Mouse (Mus musculus) heart, embryonic 10.5 days (tissue): ENCODE measurements around the gene Magoh. TPM values are rescaled to one million over a fixed set of nuclear protein-coding genes. Genes with fewer than 3 reads are reported as not detected.

Experiments
- DNase-seq: peaks from one replicate; pipeline ENCODE4 v3.0.0-alpha.2; 2017; ENCODE audit warnings: low spot score
- H3K27ac ChIP-seq: fragments of 300-500 bp; sonication (generic); 2 replicates; pipeline ENCODE4 v1.5.1; 2016; ENCODE audit warnings: mild to moderate bottlenecking
- H3K27me3 ChIP-seq: fragments of 300-500 bp; sonication (generic); 2 replicates; pipeline ENCODE4 v1.6.1; 2016; ENCODE audit warnings: mild to moderate bottlenecking; ENCODE audit not compliant: poor library complexity, insufficient read depth, severe bottlenecking
- H3K36me3 ChIP-seq: fragments of 300-500 bp; sonication (generic); 2 replicates; pipeline ENCODE4 v1.6.1; 2016; ENCODE audit warnings: mild to moderate bottlenecking, moderate library complexity
- H3K4me1 ChIP-seq: fragments of 300-500 bp; sonication (generic); 2 replicates; pipeline ENCODE4 v1.6.1; 2016; ENCODE audit warnings: mild to moderate bottlenecking
- H3K4me3 ChIP-seq: fragments of 300-500 bp; sonication (generic); 2 replicates; pipeline ENCODE4 v1.5.1; 2016; ENCODE audit warnings: mild to moderate bottlenecking, moderate library complexity
- H3K9me3 ChIP-seq: fragments of 300-500 bp; sonication (generic); 2 replicates; pipeline ENCODE4 v1.6.1; 2016; ENCODE audit warnings: mild to moderate bottlenecking, moderate library complexity
- WGBS: fragments of 180-500 bp; shearing (Covaris S2); methylation state at CpG from one replicate; pipeline ENCODE4 v1.1.7; 2016; 5-methylcytosine and 5-hydroxymethylcytosine counted together
- polyA plus RNA-seq: library from polyadenylated mRNA; unstranded; fragments of >200 nt; fragmentation: Nextera tagmentation; extraction: Ambion mirVana; gene quantifications from 2 replicates; pipeline ENCODE4 v1.2.1, GENCODE M21; 2016

The Magoh gene
- polyA plus RNA-seq, 1 experiment from 2014 or later, result 160 TPM

DNA sequence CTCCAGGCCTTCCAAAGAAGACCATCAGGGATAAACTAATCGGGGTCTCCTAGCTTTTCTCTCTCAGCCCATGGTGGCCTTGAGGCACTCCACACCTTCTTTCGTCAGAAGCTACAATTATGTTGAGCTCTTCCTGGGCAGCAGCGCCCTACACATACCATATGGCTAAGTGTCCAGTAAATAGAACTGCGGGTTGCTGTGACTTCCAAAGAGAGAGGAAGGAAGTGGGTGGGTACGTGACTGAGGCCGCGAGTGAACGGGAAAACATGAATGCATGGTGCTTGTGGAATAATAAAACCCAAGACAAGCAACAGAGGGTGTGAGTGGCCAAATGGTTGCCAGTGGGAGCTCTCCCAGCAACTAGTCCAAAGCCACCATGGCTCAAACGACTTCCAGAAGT is 29.9 kb upstream of the Magoh start:
- Histone ChIP-seq H3K36me3 (no peaks in the 10 kb centered on the region), H3K27ac (no peak overlapping the region), H3K9me3 (no peaks in the 10 kb centered on the region), H3K27me3 (peaks cover 70% of the 10 kb centered on the region), H3K4me1 (peaks cover 17% of the 10 kb centered on the region; the same call in 1 of the 2 replicates), H3K4me3 (no peak overlapping the region)
- 65% methylated on average over 9 of the region's 9 CpGs for WGBS
- DNase-seq, result no peak

DNA sequence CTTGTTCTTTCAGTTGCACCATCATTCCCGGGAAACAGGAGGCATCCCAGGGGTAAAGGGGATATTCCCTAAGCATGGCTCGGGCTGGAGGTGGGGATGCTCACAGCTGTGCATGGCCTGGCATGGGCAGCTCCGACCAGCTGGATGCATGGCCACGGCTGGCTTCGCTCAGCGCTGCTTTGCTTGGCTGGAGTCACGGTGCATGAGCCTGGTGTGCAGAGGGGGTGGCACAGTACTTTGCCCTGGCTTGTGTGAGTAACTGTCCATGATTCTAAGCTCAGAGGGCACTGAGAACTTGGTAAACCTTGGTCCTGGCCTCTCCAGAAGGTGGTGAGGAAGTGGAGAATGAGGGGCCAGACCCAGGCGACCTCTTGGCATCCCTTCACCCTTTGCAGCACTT is 29.5 kb upstream of the Magoh start:
- no peak overlapping the region for H3K27ac ChIP-seq
- no peak overlapping the region for H3K4me3 ChIP-seq
- H3K27me3 ChIP-seq, result peaks cover 71% of the 10 kb centered on the region
- peaks cover 17% of the 10 kb centered on the region; the same call in 1 of the 2 replicates for H3K4me1 ChIP-seq
- no peaks in the 10 kb centered on the region for H3K9me3 ChIP-seq
- no peak for DNase-seq
- 85% methylated on average over 8 of the region's 8 CpGs for WGBS
- no peaks in the 10 kb centered on the region for H3K36me3 ChIP-seq

GRCm38 (mm10) chr4:107853333-107853732 is 26.2 kb upstream of the Magoh start:
- H3K9me3 ChIP-seq, result no peaks in the 10 kb centered on the region
- peaks cover 42% of the 10 kb centered on the region; the same call in 1 of the 2 replicates for H3K27me3 ChIP-seq
- H3K27ac ChIP-seq, result no peak overlapping the region
- WGBS, result 87% methylated on average over 8 of the region's 8 CpGs
- H3K4me1 ChIP-seq, result 0 out of 2 replicates have a peak, but pooled peaks cover 4% of the 10 kb centered on the region
- H3K4me3 ChIP-seq, result no peak overlapping the region
- DNase-seq, result no peak
- H3K36me3 ChIP-seq, result no peaks in the 10 kb centered on the region

DNA sequence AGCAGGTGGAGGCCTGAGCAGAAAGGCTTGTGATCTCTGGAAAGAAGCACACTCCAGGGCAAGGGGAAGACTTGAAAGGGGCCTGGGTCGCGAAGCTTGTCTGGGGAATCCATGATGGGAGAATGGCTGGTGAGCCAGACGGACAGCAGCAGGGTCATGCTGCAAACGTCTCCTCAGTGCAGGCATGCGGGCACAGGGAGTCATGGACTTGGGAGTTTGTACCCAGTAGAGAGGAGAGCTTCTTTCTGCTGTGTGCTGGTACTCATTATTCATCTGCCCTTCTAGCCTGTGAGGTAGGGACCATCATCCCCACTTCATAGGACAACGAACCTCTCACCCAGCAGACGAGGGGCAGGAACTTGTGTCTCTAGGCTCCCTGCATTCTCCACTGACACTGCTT is 25.7 kb upstream of the Magoh start:
- no peaks in the 10 kb centered on the region for H3K9me3 ChIP-seq
- H3K4me1 ChIP-seq, result 0 out of 2 replicates have a peak, but pooled peaks cover 4% of the 10 kb centered on the region
- 80% methylated on average over 7 of the region's 7 CpGs for WGBS
- no peaks in the 10 kb centered on the region for H3K36me3 ChIP-seq
- no peak overlapping the region for H3K27ac ChIP-seq
- H3K27me3 ChIP-seq, result peaks cover 38% of the 10 kb centered on the region; the same call in 1 of the 2 replicates
- H3K4me3 ChIP-seq, result no peak overlapping the region
- DNase-seq, result no peak

- H3K9me3 ChIP-seq, result no peaks in the 10 kb centered on the region
- H3K27ac ChIP-seq, result no peak overlapping the region
- H3K36me3 ChIP-seq, result no peaks in the 10 kb centered on the region
- DNase-seq, result no peak
- H3K4me1 ChIP-seq, result no peaks in the 10 kb centered on the region
- H3K27me3 ChIP-seq, result peaks cover 23% of the 10 kb centered on the region; the same call in 1 of the 2 replicates
- WGBS, result 68% methylated on average over 11 of the region's 11 CpGs
- H3K4me3 ChIP-seq, result no peak overlapping the region
These were observed 22.4 kb upstream of the Magoh start for GRCm38 (mm10) chr4:107856958-107857686.

- H3K27me3 ChIP-seq, result peaks cover 13% of the 10 kb centered on the region; the same call in 1 of the 2 replicates
- no peaks in the 10 kb centered on the region for H3K4me1 ChIP-seq
- no peak for DNase-seq
- 81% methylated on average over 7 of the region's 7 CpGs for WGBS
- H3K36me3 ChIP-seq, result no peaks in the 10 kb centered on the region
- no peak overlapping the region for H3K4me3 ChIP-seq
- H3K9me3 ChIP-seq, result no peaks in the 10 kb centered on the region
- no peak overlapping the region for H3K27ac ChIP-seq
These were observed 20.6 kb upstream of the Magoh start for GRCm38 (mm10) chr4:107858995-107859394.

- no peak overlapping the region for H3K4me3 ChIP-seq
- no peaks in the 10 kb centered on the region for H3K4me1 ChIP-seq
- DNase-seq, result no peak
- H3K9me3 ChIP-seq, result no peaks in the 10 kb centered on the region
- H3K36me3 ChIP-seq, result no peaks in the 10 kb centered on the region
- 77% methylated on average over 4 of the region's 4 CpGs for WGBS
- H3K27ac ChIP-seq, result no peak overlapping the region
- no peaks in the 10 kb centered on the region; the same call in 1 of the 2 replicates for H3K27me3 ChIP-seq
These were observed 14.7 kb upstream of the Magoh start for GRCm38 (mm10) chr4:107864866-107865265.

GRCm38 (mm10) chr4:107881631-107882030 is 2.1 kb downstream of the Magoh start:
- no peak for DNase-seq
- 88% methylated on average over 1 of the region's 1 CpGs for WGBS
- peaks cover 52% of the 10 kb centered on the region for H3K36me3 ChIP-seq

DNA sequence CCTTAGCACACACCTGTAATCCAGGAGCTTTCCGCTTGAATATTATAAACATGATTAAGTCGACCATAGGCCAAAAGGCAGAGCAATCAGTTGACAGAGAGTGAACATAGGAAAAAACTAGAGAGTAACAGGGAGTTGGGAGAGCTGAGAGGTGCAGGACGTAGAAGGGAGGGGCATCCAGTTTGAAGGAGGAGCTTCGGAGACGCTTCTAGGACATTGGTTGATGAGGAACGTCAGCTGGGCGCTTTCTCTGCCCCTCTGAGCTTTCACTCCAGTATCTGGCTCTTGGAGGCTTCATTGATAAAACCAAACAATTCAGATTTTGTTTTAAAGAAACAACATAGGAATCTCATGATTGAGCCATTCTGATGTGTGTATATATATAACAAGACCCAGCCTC is 6.8 kb downstream of the Magoh start:
- WGBS, result 79% methylated on average over 7 of the region's 7 CpGs
- no peak overlapping the region for H3K27ac ChIP-seq
- H3K27me3 ChIP-seq, result no peaks in the 10 kb centered on the region
- H3K4me1 ChIP-seq, result peaks cover 18% of the 10 kb centered on the region
- DNase-seq, result no peak
- H3K4me3 ChIP-seq, result no peak overlapping the region
- H3K9me3 ChIP-seq, result no peaks in the 10 kb centered on the region
- H3K36me3 ChIP-seq, result peaks cover 64% of the 10 kb centered on the region

More at GRCm38 (mm10) chr4:107881631-107882030, 2.1 kb downstream of the Magoh start:
- H3K4me1 ChIP-seq, result peaks cover 10% of the 10 kb centered on the region
- H3K27me3 ChIP-seq, result no peaks in the 10 kb centered on the region
- no peaks in the 10 kb centered on the region for H3K9me3 ChIP-seq
- H3K27ac ChIP-seq, result no peak overlapping the region
- H3K4me3 ChIP-seq, result no peak overlapping the region

DNA sequence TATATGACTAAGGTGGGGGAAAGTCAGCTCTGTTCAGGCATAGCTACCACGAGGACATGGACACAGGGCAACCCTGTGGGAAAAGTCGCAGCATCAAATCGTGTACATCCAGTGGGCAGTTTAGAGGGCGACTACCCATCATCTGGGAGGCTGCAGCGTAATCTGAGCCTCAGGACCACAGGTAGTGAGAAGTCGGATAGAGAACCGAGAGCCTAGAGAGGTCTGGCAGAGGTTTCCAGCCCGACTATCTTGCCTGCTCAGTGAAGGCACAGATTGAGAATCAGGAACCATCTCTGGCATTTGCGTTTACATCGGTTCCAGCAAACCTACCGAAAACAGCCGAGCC is 9.8 kb downstream of the Magoh start:
- H3K27me3 ChIP-seq, result no peaks in the 10 kb centered on the region
- peaks cover 18% of the 10 kb centered on the region for H3K4me1 ChIP-seq
- peak overlapping the region; percentile 90 for H3K27ac ChIP-seq
- H3K4me3 ChIP-seq, result peak overlapping the region; percentile 69
- no peaks in the 10 kb centered on the region for H3K9me3 ChIP-seq
- peaks cover 63% of the 10 kb centered on the region for H3K36me3 ChIP-seq
- WGBS, result under 1% methylated on average over 12 of the region's 12 CpGs
- DNase-seq, result peak; percentile 81

GRCm38 (mm10) chr4:107889731-107890432 is 10.3 kb downstream of the Magoh start, which contains the start of gene 0610037L13Rik:
TSS of gene 0610037L13Rik (plus strand) at chr4:107889813.
- under 1% methylated on average over 48 of the region's 48 CpGs for WGBS
- H3K9me3 ChIP-seq, result no peaks in the 10 kb centered on the region
- peak within 1 kb of the TSS; percentile 69 for H3K4me3 ChIP-seq
- no peaks in the 10 kb centered on the region for H3K27me3 ChIP-seq
- H3K4me1 ChIP-seq, result peaks cover 18% of the 10 kb centered on the region
- DNase-seq, result peak; percentile 99
- H3K36me3 ChIP-seq, result peaks cover 63% of the 10 kb centered on the region
- H3K27ac ChIP-seq, result peak within 1 kb of the TSS; percentile 90

DNA sequence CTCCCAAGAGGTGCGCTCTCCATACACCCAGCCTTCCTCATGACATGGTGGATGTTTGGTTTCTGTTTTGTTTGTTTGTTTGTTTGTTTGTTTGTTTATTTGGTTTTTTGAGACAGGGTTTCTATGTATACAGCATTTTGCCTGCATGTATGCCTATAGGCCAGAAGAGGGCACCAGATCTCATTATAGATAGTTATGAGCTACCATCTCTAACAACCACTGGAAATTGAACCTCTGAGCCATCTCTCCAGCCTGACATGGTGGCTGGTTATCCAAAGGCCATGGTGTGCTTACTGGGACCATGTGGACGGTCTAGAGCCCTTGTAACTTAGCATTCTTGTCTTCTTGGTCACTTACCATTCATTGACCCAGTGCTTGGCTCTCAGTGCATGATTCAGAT is 13.1 kb downstream of the Magoh start:
- no peak for DNase-seq
- Histone ChIP-seq H3K4me3 (no peak overlapping the region), H3K9me3 (no peaks in the 10 kb centered on the region), H3K36me3 (peaks cover 58% of the 10 kb centered on the region), H3K4me1 (peaks cover 18% of the 10 kb centered on the region), H3K27ac (no peak overlapping the region), H3K27me3 (no peaks in the 10 kb centered on the region)
- WGBS, result 79% methylated on average over 2 of the region's 2 CpGs

GRCm38 (mm10) chr4:107899211-107899927 is 19.8 kb downstream of the Magoh start:
- Histone ChIP-seq H3K36me3 (peaks cover 56% of the 10 kb centered on the region), H3K27me3 (no peaks in the 10 kb centered on the region)
- 82% methylated on average over 5 of the region's 5 CpGs for WGBS

More at GRCm38 (mm10) chr4:107899211-107899927, 19.8 kb downstream of the Magoh start:
- DNase-seq, result no peak
- Histone ChIP-seq H3K4me3 (no peak overlapping the region), H3K9me3 (no peaks in the 10 kb centered on the region), H3K27ac (no peak overlapping the region), H3K4me1 (peaks cover 9% of the 10 kb centered on the region)
